ENCODE assay signal across 18 mouse cellular contexts in the genomic region with DNA sequence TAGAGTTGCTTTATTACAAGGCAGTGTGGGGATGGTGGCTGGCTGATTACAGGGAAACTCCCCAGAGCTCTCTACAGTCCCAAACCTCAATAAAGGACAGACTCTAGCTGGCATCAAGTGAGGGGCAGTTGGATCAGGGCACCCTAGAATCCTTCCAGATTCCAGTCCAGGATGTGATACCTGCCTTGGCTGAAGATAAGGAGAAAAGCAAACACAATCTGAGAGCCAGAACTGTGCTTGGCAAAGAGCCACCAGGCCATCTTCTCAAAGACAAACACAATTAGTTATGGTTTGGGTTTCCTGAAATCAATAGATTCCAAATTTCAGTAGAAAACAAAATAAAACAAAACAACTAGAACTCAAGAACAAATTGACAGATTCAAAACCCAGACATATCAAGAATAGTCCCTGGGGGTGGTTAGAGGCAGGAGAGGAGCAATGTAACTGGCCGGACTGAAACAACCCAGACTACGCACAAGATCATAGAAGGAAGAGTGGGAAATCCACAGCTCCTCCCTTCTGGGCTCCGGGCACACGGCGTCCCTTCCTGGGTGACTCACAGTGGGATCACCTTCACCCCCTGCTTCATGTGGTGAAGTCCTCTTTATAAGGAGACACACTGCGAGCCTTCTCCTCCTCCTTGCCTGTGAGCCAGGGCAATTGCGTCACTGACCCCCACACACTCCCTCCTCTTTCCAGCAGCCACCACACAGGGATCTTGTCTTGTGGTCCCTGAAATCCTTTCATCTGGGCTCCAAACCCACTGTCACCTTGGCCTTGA.
DNase-seq lines count a peak whose midpoint lies in the region; ATAC-seq and TF ChIP-seq lines count a peak whose summit lies in the region.
"Had no signal": no experiment of that assay in that cellular context is flagged by ENCODE, and none has a peak within 500 bp of the region (broad histone marks: within the 10 kb centered on the region; RNA-seq: fewer than 3 reads in every experiment).

No protein-coding gene starts in this region.

- intact Hi-C loops in left cerebral cortex, postnatal 4 days (cut with DNase I) = no loop called here

- peak; percentile 16 to 25 for DNase-seq in heart, adult 18-20 months
- DNase-seq in 416B (ENCODE audit: low read depth) = peak; percentile 33
- DNase-seq in adrenal gland, postnatal 10 days = peak; percentile 33
- DNase-seq in embryo, embryonic 10.5 days (ENCODE audit: low spot score) = no peak
- DNase-seq in spleen, postnatal 14 days (ENCODE audit: low spot score in 2 of 2) = no peak
- DNase-seq in left cerebral cortex, postnatal 4 days = no peak
- DNase-seq: cerebellum, adult 8-10 months; layer of hippocampus, postnatal 36 days; retina, postnatal 1 day had no signal

- no peak overlapping the region for H3K4me2 ChIP-seq in heart, embryonic 11.5 days
- H3K4me2 ChIP-seq: embryonic facial prominence, embryonic 12.5 days; forebrain, embryonic 12.5 days; heart, embryonic 13.5 days; hindbrain, embryonic 14.5 days; limb, embryonic 15.5 days; midbrain, embryonic 11.5 days had no signal

- H3K9ac ChIP-seq in heart, embryonic 11.5 days (ENCODE audit: low read depth, low read length) = no peak overlapping the region
- H3K9ac ChIP-seq: embryonic facial prominence, embryonic 12.5 days; forebrain, embryonic 12.5 days; heart, embryonic 13.5 days; hindbrain, embryonic 14.5 days; limb, embryonic 15.5 days had no signal

- no peak for ATAC-seq in heart, embryonic 11.5 days (replicated peaks; ENCODE audit: insufficient number of reproducible peaks, low FRiP score, low TSS enrichment)
- ATAC-seq: Patski had no signal

- no peak overlapping the region for H3K27ac ChIP-seq in heart, embryonic 11.5 days (ENCODE audit: low read depth, low read length)
- H3K27ac ChIP-seq in small intestine, adult 2 months (ENCODE audit: insufficient read depth, low read depth, low read length) = peak overlapping the region; percentile 56; the same call in 1 of the 2 replicates
- H3K27ac ChIP-seq: embryonic facial prominence, embryonic 12.5 days; forebrain, embryonic 12.5 days; heart, embryonic 13.5 days; hindbrain, embryonic 14.5 days; limb, embryonic 15.5 days had no signal

- no peaks in the 10 kb centered on the region for H3K4me1 ChIP-seq in heart, embryonic 11.5 days (ENCODE audit: control insufficient read depth, insufficient read depth, low read length)
- H3K4me1 ChIP-seq in small intestine, adult 2 months (ENCODE audit: control insufficient read depth, insufficient read depth, insufficient read length, low read length) = peaks cover 13% of the 10 kb centered on the region; the same call in 1 of the 2 replicates
- H3K4me1 ChIP-seq: embryonic facial prominence, embryonic 12.5 days; limb, embryonic 15.5 days had no signal

- no peak for TF ChIP-seq POLR2A in small intestine, adult 2 months (IDR thresholded peaks at IDR 0.05; ENCODE audit: low read depth, low read length)

- TF ChIP-seq CTCF in small intestine, adult 2 months (IDR thresholded peaks at IDR 0.05; ENCODE audit: extremely low read depth, insufficient read length, insufficient replicate concordance, low read depth, low read length) = no peak

- H3K27me3 ChIP-seq in heart, embryonic 11.5 days (ENCODE audit: control insufficient read depth, insufficient read depth, low read length) = no peaks in the 10 kb centered on the region; the same call in 1 of the 2 replicates
- no peaks in the 10 kb centered on the region for H3K27me3 ChIP-seq in small intestine, adult 2 months (ENCODE audit: control insufficient read depth, insufficient read depth, low read length)
- H3K27me3 ChIP-seq: embryonic facial prominence, embryonic 12.5 days; forebrain, embryonic 12.5 days; limb, embryonic 15.5 days; Patski had no signal

- H3K9me3 ChIP-seq in heart, embryonic 11.5 days (replicated peaks; ENCODE audit: control insufficient read depth, low read length) = no peaks in the 10 kb centered on the region
- H3K9me3 ChIP-seq: embryonic facial prominence, embryonic 12.5 days; forebrain, embryonic 12.5 days; heart, embryonic 13.5 days; limb, embryonic 15.5 days had no signal

- no peak overlapping the region for H3K4me3 ChIP-seq in heart, embryonic 11.5 days (ENCODE audit: low read depth, low read length)
- H3K4me3 ChIP-seq in small intestine, adult 2 months (ENCODE audit: low read depth, low read length) = no peak overlapping the region
- H3K4me3 ChIP-seq: embryonic facial prominence, embryonic 12.5 days; forebrain, embryonic 12.5 days; heart, embryonic 13.5 days; limb, embryonic 15.5 days had no signal

- no peaks in the 10 kb centered on the region for H3K36me3 ChIP-seq in heart, embryonic 11.5 days (ENCODE audit: control insufficient read depth, insufficient read depth, low read length)
- no peaks in the 10 kb centered on the region for H3K36me3 ChIP-seq in small intestine, adult 2 months (ENCODE audit: control insufficient read depth, insufficient read depth, low read length)
- H3K36me3 ChIP-seq: embryonic facial prominence, embryonic 12.5 days; forebrain, embryonic 12.5 days; heart, embryonic 13.5 days; limb, embryonic 15.5 days had no signal

- WGBS in heart, embryonic 11.5 days (ENCODE audit: insufficient replicate concordance) = 68% methylated on average over 7 of the region's 7 CpGs
- 25% methylated on average over 7 of the region's 7 CpGs for WGBS in small intestine, adult 2 months

Comparison
In these comparisons a context has a peak if more than half of its experiments do, and no peak if none do; other contexts are left out.
1. DNase-seq: peak in heart, adult 18-20 months (2 of 2), 416B (single experiment) and adrenal gland, postnatal 10 days (single experiment); none in embryo, embryonic 10.5 days (single experiment), spleen, postnatal 14 days (0 of 2) and left cerebral cortex, postnatal 4 days (single experiment).